Mouse (Mus musculus) right cerebral cortex, postnatal 14 days (tissue): Measurements from ENCODE around the gene Exosc10.

Experiments
- DNase-seq: peaks from one replicate; pipeline ENCODE4 v3.0.0; 2022

Gene Exosc10

DNA sequence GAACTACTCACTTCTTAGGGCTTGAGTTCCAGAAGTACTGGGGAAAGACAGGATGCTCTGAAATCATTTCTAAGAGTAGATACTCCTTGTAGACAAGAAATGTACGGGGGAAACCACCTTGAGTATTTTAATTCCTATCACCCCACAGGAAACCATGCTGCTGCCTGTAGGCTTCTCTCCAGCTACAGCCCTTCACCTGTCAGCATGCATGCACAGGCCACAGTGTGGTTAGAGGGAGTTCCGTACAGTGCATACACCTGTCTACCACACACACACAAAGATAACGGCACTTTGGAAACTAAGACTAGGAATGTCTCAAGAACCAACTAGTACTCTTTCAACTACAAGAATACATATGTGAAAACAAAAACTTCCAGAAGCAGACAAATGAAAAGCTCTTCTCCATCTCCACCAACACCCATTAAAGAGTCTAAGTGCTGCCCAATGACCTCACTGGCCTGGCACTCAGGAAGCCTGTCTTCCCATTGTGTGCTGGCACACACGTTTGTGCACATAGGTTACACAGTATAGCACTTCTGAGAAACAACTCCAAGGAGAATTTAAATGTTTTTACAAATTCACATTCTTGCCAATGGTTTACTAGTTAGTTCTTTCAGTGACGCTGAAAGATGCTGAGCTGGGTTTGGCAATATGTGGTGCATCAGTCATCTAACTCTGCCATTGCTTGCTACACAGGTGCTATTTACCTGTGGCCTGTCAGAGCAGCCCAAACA is 52.6 kb downstream of the Exosc10 start:
- no peak for DNase-seq

DNA sequence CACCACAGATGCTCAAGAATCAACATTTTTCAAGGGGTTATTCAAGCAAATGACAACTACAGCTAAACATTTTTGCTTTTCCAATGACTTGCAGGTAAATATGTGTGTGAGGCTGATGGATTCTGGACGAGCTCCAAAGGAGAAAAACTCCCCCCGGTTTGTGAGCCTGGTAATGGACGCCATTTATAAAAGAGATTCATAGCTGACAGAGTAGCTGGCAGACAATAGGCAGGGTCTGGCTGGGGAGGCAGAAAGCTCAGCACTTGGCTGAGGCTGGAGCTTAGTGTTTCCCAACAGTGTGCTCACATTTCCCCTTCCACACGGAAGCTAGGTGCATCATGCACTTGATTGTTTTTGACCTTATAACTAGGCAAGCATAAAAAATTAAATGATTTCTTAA is 54.3 kb downstream of the Exosc10 start:
- no peak for DNase-seq

DNA sequence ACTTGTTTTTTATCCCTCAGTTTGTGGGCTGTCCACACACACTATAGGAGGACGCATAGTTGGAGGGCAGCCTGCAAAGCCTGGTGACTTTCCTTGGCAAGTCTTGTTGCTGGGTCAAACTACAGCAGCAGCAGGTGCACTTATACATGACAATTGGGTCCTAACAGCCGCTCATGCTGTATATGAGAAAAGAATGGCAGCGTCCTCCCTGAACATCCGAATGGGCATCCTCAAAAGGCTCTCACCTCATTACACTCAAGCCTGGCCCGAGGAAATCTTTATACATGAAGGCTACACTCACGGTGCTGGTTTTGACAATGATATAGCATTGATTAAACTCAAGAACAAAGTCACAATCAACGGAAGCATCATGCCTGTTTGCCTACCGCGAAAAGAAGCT is 55.5 kb downstream of the Exosc10 start:
- DNase-seq, result no peak

DNA sequence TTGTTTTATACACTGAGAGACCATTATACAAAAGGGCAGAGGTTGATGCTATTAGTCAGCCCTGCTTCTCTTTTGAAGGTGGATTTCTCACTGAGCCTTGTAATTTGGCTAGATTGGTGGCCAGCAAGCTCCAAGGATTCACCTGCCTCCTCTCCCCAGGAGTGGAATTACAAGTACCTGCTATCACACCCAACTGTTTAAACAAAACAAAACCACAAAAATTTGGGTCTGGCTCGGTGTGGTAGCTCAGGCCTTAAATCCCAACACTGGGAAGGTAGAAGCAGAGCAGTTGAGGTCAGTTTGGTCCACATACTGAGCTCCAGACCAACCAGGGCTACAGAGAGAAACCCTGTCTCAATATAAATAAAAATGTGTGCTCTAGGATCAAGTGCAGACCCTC is 61.6 kb downstream of the Exosc10 start:
- DNase-seq, result no peak

DNA sequence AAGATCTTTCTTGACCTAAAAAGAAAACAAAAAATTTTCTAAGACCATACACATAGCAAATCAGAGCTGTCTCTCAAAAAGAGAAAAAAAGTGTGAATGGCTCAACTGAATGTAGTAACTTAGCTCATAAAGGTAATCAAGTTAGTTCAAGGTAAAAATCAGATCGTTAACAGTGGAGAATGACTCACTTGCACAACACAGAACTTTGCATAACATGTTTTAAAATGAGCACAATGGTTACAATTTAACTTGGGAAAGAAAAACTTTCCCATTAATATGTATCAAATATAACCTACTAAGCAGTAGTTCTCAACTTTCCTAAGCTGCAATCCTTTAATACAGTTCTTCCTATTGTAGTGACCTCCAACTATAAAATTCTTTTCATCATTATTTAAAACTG is 62.5 kb downstream of the Exosc10 start:
- DNase-seq, result no peak

DNA sequence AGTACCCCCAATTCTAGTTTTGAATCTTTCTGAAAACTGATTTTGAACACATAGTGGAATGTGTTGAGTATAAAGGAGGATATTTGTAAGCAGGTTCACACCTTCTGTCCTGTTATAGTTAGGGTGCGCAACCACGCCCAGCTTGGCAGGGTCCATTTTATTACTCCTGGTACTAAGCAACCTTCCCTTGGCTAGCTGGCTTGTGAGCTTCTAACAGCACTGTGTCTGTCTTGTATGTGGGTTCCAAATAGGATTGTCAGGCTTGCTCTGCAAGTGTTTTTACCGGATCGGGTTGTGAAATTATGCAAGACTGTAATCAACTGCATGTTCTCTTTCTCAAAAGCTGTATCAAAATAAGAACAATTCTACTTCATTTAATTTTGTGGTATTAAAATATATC is 64.3 kb downstream of the Exosc10 start:
- no peak for DNase-seq

DNA sequence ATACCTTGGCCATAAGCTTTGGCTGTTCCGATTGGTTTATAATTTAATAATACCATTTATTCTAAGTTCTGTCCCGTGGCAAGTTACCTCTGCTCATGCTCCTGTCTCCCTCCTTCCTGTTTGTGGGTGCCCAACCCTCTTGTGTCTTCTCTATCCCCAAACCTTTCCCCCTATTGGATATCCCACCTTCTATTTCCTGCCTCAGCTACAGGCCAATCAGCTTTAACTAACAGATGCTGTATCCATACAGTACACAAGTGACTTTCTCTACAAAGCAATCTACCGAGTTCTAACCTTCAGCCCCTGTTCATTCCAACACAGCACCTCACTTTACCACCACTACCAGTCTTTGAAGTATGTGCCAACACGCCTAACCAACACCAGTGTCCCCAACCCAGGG is 65.4 kb downstream of the Exosc10 start:
- no peak for DNase-seq

DNA sequence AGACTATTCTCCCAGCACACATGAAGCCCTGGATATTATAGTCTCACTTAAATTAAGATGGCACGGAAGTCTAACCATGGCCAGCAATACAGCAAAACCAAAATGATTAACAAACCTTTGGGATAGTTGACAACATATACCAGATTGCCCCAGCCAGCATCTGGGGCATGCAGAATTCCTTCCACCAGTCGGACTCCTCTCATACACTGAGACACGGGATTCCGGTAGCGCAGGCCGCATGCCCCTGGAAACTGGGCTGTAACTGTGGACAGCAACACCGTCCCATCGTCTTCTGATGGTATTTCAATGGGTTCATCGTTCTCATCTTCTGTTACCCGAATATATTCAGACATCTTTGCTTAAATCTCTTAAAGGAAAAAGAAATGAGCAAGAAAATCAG is 66.8 kb downstream of the Exosc10 start:
- no peak for DNase-seq

DNA sequence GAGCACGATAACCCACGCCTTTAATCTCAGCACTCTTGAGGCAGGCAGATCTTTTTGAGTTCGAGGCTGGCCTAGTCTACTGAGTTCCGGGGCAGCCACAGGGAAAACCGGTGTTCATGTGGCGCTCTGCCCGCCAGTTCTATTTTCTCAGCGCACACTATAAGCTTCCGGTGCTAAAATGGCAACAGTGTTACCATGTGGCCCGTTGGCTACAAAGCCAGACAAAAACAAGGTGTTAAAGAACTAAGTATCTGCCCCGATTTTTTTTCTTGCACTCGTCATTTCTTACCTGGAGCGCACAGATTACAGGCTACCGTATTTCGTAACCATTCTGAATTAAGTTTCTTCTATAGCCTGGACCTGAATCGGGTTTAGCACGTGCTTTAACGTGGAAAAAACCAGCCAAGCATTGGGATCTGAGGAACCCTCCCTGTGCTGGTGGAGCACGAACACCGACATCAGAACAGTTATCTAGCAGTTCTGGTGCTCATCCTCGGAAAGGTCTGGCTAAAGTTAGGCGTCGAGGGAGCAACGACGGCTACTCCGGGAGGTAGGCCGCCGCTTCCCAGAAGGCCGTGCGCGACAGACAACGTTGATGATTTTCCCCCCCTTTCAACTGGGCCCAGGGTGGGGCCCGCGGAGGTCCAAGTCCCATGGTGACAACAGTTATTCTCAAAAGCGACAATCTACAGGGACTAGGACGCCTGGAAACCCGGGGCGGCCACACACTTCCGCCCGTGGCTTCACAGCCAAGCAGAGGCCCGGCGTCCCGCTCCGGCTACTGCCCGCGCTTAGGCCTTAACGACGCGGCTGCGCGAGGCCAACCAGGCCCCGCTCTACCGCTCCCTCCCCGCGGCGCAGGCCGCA is 67.8 kb downstream of the Exosc10 start:
- DNase-seq, result peak; percentile 44

DNA sequence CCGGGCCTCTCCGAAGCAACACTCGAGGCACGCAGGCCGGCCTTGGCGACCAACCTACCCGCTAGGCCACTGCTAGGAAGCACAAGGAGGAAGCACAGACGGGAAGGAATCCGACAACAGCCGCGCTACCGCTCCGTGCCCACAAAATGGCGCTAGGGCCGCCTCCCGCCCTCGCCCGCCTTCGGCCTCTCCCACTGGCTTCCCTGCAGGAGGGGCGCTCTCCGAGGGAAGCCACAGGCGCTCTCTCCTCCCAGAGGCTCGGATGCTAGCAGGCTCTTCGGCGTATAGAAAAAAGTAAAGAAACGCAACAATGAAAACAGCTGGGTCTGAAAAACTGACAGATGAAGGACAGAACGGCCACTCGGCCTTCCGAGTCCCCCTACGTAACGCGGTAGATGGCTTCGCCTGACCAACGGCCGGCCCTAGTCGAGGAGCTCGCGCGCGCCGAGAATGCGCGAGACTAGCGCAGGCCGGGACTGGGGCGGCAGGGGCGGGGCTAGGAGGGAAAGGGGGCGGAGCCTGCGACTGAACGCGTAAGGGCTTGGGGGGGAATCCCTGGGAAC is 68.5 kb downstream of the Exosc10 start, which contains the start of gene Tardbp:
TSS of gene Tardbp (minus strand) at position 397 of the 563 bp plus-strand sequence.
- DNase-seq, result peak; percentile 98

DNA sequence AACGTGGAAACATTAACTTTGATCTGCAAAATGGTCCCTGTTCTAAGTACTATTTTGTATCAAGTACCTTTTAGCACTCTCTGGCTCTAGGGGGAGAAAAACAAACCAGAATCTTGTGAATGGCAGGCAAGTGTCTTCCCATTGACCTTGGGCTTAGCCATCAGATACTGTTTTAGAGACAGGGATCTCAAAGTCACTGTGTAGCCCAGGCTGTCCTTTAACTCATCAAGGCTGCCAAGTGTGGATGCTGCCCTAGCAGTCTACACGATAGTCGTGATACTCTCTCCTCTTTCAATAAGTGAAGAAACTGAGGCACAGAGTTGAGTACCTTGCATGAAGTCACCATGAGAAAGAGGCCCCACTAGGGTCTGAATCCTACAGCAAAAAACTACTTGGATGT is 69.0 kb downstream of the Exosc10 start:
- DNase-seq, result no peak
